Mouse (Mus musculus): ENCODE data around the gene Ppp1r14c.

GRCm38 (mm10) chr10:3460841-3461240, 95.0 kb downstream of the Ppp1r14c start:
- TF ChIP-seq POLR2A (IDR thresholded peaks at IDR 0.05; ENCODE audit: low read depth, low read length), result no peak
- TF ChIP-seq CTCF (IDR thresholded peaks at IDR 0.05; ENCODE audit: borderline replicate concordance, insufficient read depth, low read length), result no peak
